Mouse (Mus musculus) activated CD4-positive, CD25-positive, alpha-beta regulatory T cell, adult 4 months (primary cell): Measurements from ENCODE around the gene Lsp1. TPM values are rescaled to one million over a fixed set of nuclear protein-coding genes. Genes with fewer than 3 reads are reported as not detected.
A peak's percentile ranks its signal among the peaks of the same experiment; 100 is the strongest.

Experiments
- ATAC-seq: one replicate; pipeline ENCODE4 v1.8.0; 2017
- polyA plus RNA-seq, 2 experiments: library from polyadenylated mRNA; unstranded; fragments of 100-300 nt; shearing (Covaris generic); gene quantifications; one replicate each; pipeline ENCODE4 v1.2.1; 2017

Gene Lsp1
- polyA plus RNA-seq, 2 experiments from 2014 or later: 1,487 to 1,560 TPM

- ATAC-seq: no peak
Observed at GRCm38 (mm10) chr7:142445324-142445723, 15.3 kb upstream of the Lsp1 start.

- ATAC-seq: no peak
Observed at GRCm38 (mm10) chr7:142446264-142446663, 14.3 kb upstream of the Lsp1 start.

DNA sequence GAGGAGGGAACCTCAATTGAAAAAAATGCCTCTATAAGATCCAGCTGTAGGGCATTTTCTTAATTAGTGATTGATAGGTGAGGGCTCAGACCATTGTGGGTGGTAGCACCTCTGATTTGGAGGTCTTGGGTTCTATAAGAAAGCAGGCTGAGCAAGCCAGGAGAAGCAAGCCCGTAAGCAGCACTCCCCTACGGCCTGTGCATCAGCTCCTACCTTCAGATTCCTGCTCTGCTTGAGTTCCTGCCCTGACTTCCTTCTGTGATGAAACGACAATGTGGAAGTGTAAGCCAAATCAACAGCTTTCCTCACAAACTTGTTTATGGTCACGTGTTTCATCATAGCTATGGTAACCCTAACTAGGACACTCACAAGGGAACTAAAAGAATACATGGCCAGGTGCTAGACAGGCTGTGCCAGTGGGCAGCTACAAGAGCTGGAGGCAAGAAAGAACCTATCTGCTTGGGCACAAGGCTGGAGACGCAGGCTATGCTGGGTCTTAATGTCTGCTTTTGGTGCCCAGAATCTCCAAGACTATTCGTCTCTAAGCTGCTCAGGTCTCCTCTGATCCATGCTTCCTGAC, 11.5 kb upstream of the Lsp1 start:
- no peak for ATAC-seq

DNA sequence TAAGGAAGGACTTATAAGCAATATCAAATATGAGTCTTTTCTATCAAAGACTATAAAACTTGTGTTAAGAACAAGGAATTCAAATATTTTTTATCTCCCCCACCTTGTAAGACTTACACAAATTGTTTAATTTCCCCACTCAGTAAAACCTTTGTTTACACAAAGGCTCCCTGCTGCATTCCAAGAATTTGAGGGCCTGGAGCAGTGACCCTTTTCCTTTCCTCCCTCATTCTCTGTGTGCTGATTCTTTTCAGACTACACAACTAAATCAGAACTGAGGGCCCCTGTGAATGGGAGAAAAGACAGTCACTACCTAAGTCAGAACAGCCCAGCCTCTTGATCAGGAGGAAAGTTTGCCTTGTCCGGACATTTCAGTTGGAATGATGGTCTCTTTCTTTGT, 5.9 kb upstream of the Lsp1 start:
- no peak for ATAC-seq

DNA sequence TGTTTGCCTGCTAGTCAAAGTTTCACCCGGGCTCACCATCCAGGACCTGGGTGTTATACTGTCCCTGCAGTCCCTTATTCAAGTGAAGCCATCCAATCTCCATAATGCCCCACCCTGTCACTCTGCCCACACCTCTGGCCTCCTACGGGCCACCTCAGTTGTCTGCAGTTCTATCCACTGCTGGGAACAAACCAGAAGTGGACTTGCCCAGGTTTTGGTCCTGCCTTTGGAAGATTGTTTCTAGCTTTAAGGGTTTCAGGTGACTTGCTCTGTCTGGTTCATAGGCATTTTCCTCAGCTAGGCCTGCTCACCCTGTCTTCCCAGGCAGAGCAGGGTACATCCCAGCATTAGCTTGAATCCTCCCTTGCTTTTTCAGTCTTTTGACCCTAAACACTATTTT, 5.4 kb upstream of the Lsp1 start:
- no peak for ATAC-seq

DNA sequence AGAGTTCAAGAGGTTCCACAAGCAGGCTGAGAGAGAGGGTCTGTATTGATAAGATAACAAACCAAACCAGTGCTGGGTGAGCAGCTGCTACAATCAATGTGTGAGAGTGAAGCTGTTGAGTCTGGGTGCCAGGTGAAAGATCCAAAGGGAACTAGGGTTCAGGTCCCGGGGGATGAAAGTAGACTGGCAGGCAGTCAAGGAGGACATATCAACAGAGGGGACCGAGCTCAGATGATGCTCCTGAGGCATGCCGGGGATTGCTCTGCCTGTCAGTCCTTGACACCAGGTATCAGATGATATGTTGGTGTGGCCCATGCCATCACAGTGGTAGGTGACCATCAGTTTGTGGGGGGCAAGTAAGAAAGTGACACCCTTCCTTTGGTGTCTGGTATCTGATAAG, 3.8 kb upstream of the Lsp1 start:
- ATAC-seq: no peak

DNA sequence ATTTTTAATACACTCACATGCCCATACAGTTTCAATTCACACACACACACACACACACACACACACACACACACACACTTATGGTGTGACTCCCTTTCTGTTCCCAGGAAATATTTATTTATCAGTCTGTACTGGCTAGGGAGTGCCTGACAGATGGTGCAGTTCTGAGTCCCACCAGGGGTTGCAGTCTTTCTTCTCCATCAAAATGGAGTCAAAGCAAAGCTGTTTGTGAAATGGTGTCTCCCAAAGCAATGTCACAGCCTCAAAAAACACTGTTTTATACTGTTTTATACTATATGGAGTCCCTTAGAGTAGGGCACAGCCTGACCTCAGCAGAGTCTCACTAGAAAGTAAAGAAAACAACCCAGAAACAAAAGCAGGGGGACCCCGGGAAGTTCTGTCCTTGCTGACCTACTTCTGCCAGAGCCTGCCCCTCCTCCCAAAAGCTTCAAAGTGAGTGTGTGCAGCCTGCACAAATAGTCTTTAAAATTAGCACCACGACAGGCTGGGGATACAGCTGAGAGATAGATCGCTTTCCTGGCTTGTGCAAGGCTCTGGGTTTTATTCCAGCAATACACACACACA, 3.3 kb upstream of the Lsp1 start:
- ATAC-seq: no peak

- no peak for ATAC-seq
Observed at GRCm38 (mm10) chr7:142458026-142458425, 2.6 kb upstream of the Lsp1 start.

GRCm38 (mm10) chr7:142458676-142459298, 1.8 kb upstream of the Lsp1 start:
- no peak for ATAC-seq

GRCm38 (mm10) chr7:142459299-142459691, 1.3 kb upstream of the Lsp1 start:
- ATAC-seq: no peak

- peak; percentile 44 for ATAC-seq
Observed at GRCm38 (mm10) chr7:142461446-142461845, 837 bp downstream of the Lsp1 start.

DNA sequence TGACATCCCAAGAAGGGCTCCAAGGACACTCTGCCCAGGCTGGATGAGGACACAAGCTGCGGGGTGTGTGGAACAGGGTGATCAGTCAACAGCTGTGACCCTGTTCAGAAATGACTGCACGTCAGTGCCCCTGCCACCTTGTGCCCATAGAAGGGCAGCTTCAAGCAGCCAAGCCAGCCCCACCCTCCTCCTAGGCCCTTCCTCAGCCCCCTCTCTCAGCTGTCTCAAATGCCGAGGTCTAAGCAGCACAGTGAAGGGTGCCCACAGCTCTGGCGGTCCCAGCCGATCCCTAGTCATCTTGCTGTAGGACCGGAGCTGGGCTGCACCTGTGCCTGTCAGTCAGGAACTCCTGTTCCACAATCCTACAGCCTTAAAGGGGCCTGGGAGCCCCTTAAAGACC, 1.6 kb downstream of the Lsp1 start:
- peak; percentile 11 for ATAC-seq

- ATAC-seq: peak; percentile 31
Observed at GRCm38 (mm10) chr7:142462594-142463078, 2.0 kb downstream of the Lsp1 start.

DNA sequence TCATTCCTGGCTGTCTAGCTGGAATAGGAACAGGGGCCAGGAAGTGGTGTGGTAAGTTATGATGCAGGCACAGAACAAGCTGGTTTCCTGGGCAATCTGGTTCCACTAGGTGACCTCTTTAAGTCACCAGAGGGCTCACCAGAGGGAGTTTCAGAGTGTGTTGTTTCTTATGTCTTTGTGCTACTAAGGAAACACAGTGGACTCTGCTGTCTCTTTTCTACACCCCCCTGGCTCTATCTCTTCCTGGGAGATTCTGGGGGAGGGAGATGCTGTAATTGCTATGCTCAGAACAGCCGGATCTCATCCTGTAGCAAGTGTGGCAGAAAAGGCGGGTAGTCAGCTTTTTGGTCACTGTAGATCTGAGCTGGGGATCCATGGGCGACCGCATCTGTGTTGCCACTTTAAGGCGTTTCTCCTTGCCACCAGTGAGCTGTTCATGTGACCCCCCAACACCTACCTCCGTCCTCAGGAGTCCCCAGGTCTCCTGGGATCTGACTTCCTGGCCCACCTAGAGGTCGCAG, 9.6 kb downstream of the Lsp1 start:
- ATAC-seq: no peak

GRCm38 (mm10) chr7:142470808-142471413, 10.3 kb downstream of the Lsp1 start:
- ATAC-seq: no peak

GRCm38 (mm10) chr7:142471414-142471861, 10.8 kb downstream of the Lsp1 start:
- ATAC-seq: no peak

GRCm38 (mm10) chr7:142471884-142472570, 11.4 kb downstream of the Lsp1 start:
- ATAC-seq: no peak

DNA sequence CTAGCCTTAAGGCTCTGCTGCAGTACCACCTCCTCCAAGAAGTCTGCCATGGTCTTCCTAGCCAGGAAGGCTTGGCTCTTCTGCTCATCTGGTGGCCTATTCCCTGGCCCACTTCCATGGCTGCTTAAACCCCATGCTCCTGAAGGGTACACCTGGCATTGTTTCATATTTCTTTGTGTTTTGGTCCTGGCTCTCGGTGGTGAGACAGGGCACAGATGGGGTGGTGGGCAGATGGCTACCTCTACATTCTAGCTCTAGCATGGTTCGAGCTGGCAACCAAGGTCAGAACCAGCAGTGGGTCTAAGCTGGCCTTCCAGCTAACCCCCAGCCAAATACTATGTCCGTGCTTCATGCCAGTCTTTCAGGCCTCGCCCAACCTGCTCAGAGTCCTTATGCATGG, 12.3 kb downstream of the Lsp1 start:
- no peak for ATAC-seq

DNA sequence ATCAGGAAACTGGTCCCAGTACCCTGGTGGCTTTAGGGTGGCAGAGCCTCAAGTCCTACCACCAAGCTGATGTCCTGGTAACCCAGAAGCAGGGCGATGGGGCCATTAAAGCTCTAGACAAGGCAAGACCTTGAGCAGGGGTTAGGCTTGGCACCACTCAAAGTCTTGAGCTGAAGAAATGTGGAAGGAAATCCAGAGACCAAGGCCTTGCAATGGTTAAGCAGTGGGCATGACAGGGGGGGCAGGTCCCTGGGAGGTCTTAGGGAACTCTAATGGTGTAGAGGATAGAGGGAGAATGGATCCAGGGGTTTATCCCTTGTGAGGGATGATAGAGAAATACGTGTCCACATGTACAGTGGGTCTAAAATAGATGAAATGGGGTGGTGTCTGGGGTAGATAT, 12.9 kb downstream of the Lsp1 start:
- no peak for ATAC-seq

- no peak for ATAC-seq
Observed at GRCm38 (mm10) chr7:142474799-142475198, 14.2 kb downstream of the Lsp1 start.

DNA sequence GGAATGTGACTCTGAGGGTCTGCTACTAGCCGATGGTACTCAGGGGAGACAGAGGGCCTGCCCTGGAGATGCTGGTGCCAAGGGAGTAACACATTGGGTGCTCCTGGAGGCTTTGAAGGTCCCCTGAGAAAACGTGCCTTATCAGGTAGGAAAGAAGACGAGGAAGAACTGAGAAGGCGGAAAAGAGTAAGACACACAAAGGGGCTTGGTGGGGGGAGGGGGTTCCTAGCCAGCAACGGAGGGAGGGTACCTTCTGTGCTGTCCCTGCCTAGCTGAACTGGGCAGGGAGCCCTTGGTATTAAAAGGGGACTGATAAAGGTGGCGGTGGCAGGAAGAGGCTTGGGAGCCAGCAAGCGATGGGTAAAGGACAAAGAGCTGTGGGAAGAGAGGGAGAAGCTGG, 15.0 kb downstream of the Lsp1 start:
- no peak for ATAC-seq

DNA sequence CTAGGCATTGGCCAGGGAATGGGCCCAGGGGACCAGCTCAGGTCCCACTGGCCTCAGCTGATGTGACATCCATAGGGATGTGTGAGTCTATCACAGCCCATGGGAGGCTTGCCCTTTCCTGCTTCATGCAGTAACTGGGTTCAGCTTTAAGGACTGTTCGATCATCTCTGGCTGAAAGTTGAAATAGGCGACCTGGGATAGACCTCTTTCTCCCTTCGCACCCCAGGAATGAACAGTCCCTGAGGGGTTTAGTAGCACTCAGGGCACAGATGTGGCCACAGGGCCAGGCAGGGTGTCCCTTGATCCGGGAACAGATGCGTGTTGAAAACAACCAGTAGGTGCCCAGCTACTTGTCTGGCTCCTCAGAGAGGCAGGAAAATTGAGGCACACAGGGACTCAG, 15.7 kb downstream of the Lsp1 start:
- no peak for ATAC-seq
